Mouse (Mus musculus) midbrain, postnatal 0 days (tissue): ENCODE data around the gene Htra2. TPM values are rescaled to one million over a fixed set of nuclear protein-coding genes. Genes with fewer than 3 reads are reported as not detected.

Experiments used
- ATAC-seq: fragments of 200-750 bp; cut with Nextera tagmentation; 2 replicates; pipeline ENCODE4 v1.8.0; 2017; ENCODE audit warnings: moderate number of reproducible peaks, mild to moderate bottlenecking, moderate TSS enrichment, moderate library complexity; ENCODE audit not compliant: low FRiP score
- DNase-seq: peaks from one replicate; pipeline ENCODE4 v3.0.0-alpha.2; 2015; ENCODE audit warnings: low spot score
- H3K27ac ChIP-seq: fragments of 300-500 bp; sonication (generic); 2 replicates; pipeline ENCODE4 v1.5.1; 2014; ENCODE audit warnings: low read depth, mild to moderate bottlenecking, low read length, mixed read lengths
- H3K27me3 ChIP-seq: fragments of 300-500 bp; sonication (generic); 2 replicates; pipeline ENCODE4 v1.6.1; 2014; ENCODE audit warnings: low read length, control low read depth, mixed read lengths; ENCODE audit not compliant: insufficient read depth
- H3K36me3 ChIP-seq: fragments of 300-500 bp; sonication (generic); 2 replicates; pipeline ENCODE4 v1.6.1; 2014; ENCODE audit warnings: low read length, control low read depth, mixed read lengths; ENCODE audit not compliant: insufficient read depth
- H3K4me1 ChIP-seq: fragments of 300-500 bp; sonication (generic); 2 replicates; pipeline ENCODE4 v1.6.1; 2014; ENCODE audit warnings: mild to moderate bottlenecking, control low read depth, antibody characterized with exemption, low read length, mixed read lengths; ENCODE audit not compliant: insufficient read depth
- H3K4me2 ChIP-seq: fragments of 300-500 bp; sonication (generic); 2 replicates; pipeline ENCODE4 v1.6.1; 2014; ENCODE audit warnings: low read depth, mild to moderate bottlenecking, low read length, mixed read lengths; ENCODE audit not compliant: poor library complexity, severe bottlenecking
- H3K4me3 ChIP-seq: fragments of 300-500 bp; sonication (generic); 2 replicates; pipeline ENCODE4 v1.5.1; 2014; ENCODE audit warnings: low read depth, mild to moderate bottlenecking, low read length, moderate library complexity
- H3K9ac ChIP-seq: fragments of 300-500 bp; sonication (generic); replicated peaks from 2 replicates; pipeline ENCODE4 v1.6.1; 2014; ENCODE audit warnings: mild to moderate bottlenecking, low read length, moderate library complexity, mixed read lengths; ENCODE audit not compliant: poor library complexity, severe bottlenecking
- H3K9me3 ChIP-seq: fragments of 300-500 bp; sonication (generic); 2 replicates; pipeline ENCODE4 v1.6.1; 2016; ENCODE audit warnings: low read length, control low read depth
- CTCF ChIP-seq: IDR thresholded peaks from 2 replicates; pipeline ENCODE4 v1.5.1; 2016; ENCODE audit warnings: antibody characterized with exemption, mild to moderate bottlenecking
- WGBS: fragments of 180-500 bp; shearing (Covaris S2); extraction: QIAGEN DNeasy Blood & Tissue Kit; methylation state at CpG from one replicate; pipeline ENCODE4 v1.1.7; 2014; 5-methylcytosine and 5-hydroxymethylcytosine counted together
- polyA plus RNA-seq: library from polyadenylated mRNA; unstranded; fragments of >200 nt; fragmentation: Nextera tagmentation; extraction: Ambion mirVana; gene quantifications from 2 replicates; pipeline ENCODE4 v1.2.1, GENCODE M21; 2015
- total RNA-seq: library from RNA; depleted of rRNA; stranded (reverse); fragments of >200 nt; gene quantifications from 2 replicates; pipeline ENCODE4 v1.2.3, GENCODE M21; 2014

Gene Htra2
- total and polyA plus RNA-seq, 2 experiments from 2014 or later = 56.5 to 87.8 TPM

GRCm38 (mm10) chr6:83057790-83058189, 2.7 kb upstream of the Htra2 start, which contains the start of gene Dqx1:
Dqx1 (plus strand) TSS chr6:83057844.
- peaks cover 8% of the 10 kb centered on the region for H3K36me3 ChIP-seq
- no peak for ATAC-seq
- DNase-seq = peak; percentile 51
- H3K4me3 ChIP-seq = no peak within 1 kb of the TSS
- no peaks in the 10 kb centered on the region for H3K9me3 ChIP-seq
- H3K4me2 ChIP-seq = no peak within 1 kb of the TSS
- no peak for TF ChIP-seq CTCF
- no peak within 1 kb of the TSS for H3K27ac ChIP-seq
- 56% methylated on average over 3 of the region's 3 CpGs for WGBS
- H3K4me1 ChIP-seq = peaks cover 10% of the 10 kb centered on the region
- H3K9ac ChIP-seq = no peak within 1 kb of the TSS
- peaks cover 9% of the 10 kb centered on the region; the same call in 1 of the 2 replicates for H3K27me3 ChIP-seq

- H3K4me3 ChIP-seq = peak within 1 kb of the TSS; percentile 84
- no peaks in the 10 kb centered on the region for H3K27me3 ChIP-seq
- peaks cover 10% of the 10 kb centered on the region for H3K4me1 ChIP-seq
- WGBS = 0% methylated on average over 59 of the region's 64 CpGs
- H3K9ac ChIP-seq = peak within 1 kb of the TSS; percentile 79
- H3K4me2 ChIP-seq = peak within 1 kb of the TSS; percentile 90
- no peaks in the 10 kb centered on the region for H3K9me3 ChIP-seq
- peak; percentile 96 for ATAC-seq
- H3K27ac ChIP-seq = peak within 1 kb of the TSS; percentile 89
- peaks cover 13% of the 10 kb centered on the region for H3K36me3 ChIP-seq
- no peak for TF ChIP-seq CTCF
- peak; percentile 99 for DNase-seq
These were observed 810 bp downstream of the Htra2 start, which contains the start of gene Aup1 for GRCm38 (mm10) chr6:83054074-83054851. Aup1 (plus strand) TSS chr6:83054521.

GRCm38 (mm10) chr6:83053136-83053960, 1.7 kb downstream of the Htra2 start:
- Histone ChIP-seq H3K4me2 (peak overlapping the region; percentile 90), H3K27ac (peak overlapping the region; percentile 89), H3K9me3 (no peaks in the 10 kb centered on the region), H3K4me3 (peak overlapping the region; percentile 84), H3K36me3 (peaks cover 13% of the 10 kb centered on the region), H3K9ac (peak overlapping the region; percentile 79), H3K27me3 (no peaks in the 10 kb centered on the region), H3K4me1 (peaks cover 10% of the 10 kb centered on the region)
- DNase-seq (peak; percentile 39), ATAC-seq (peak; percentile 18; the same call in 1 of the 2 replicates)
- WGBS = under 1% methylated on average over 26 of the region's 26 CpGs
- no peak for TF ChIP-seq CTCF

GRCm38 (mm10) chr6:83049367-83049766, 5.7 kb downstream of the Htra2 start:
- 70% methylated on average over 10 of the region's 10 CpGs for WGBS
- H3K9ac ChIP-seq = no peak overlapping the region
- H3K27me3 ChIP-seq = no peaks in the 10 kb centered on the region
- DNase-seq (no peak), ATAC-seq (no peak)
- no peak for TF ChIP-seq CTCF
- H3K36me3 ChIP-seq = 0 out of 2 replicates have a peak, but pooled peaks cover 5% of the 10 kb centered on the region
- no peak overlapping the region for H3K4me2 ChIP-seq
- H3K4me3 ChIP-seq = no peak overlapping the region
- H3K27ac ChIP-seq = no peak overlapping the region
- no peaks in the 10 kb centered on the region for H3K9me3 ChIP-seq
- no peaks in the 10 kb centered on the region for H3K4me1 ChIP-seq

- ATAC-seq = no peak
These were observed 10.3 kb downstream of the Htra2 start for GRCm38 (mm10) chr6:83044742-83045141.

More at GRCm38 (mm10) chr6:83044742-83045141, 10.3 kb downstream of the Htra2 start:
- Histone ChIP-seq H3K4me2 (no peak overlapping the region), H3K9me3 (no peaks in the 10 kb centered on the region), H3K27me3 (no peaks in the 10 kb centered on the region), H3K4me3 (no peak overlapping the region), H3K9ac (no peak overlapping the region), H3K4me1 (no peaks in the 10 kb centered on the region), H3K27ac (no peak overlapping the region), H3K36me3 (no peaks in the 10 kb centered on the region)
- TF ChIP-seq CTCF = no peak
- WGBS = 79% methylated on average over 9 of the region's 9 CpGs
- no peak for DNase-seq
